Mouse (Mus musculus) retina, postnatal 1 day (tissue): ENCODE measurements at regions not wholly inside any gene's neighbourhood (a gene's known extent, or its start where the extent isn't known, plus 50 kb on each side); places are given as distances from the start of the nearest gene placed in this dataset.
A peak's percentile ranks its signal among the peaks of the same experiment; 100 is the strongest.
"Not testable (repeated sequence)": the region's sequence is repeated elsewhere in the genome, so short reads cannot be mapped to it uniquely, and the experiment has no call there.

ENCODE experiments used
- DNase-seq: peaks from one replicate; pipeline ENCODE4 v3.0.0-alpha.2; 2012

- peak; percentile 40 for DNase-seq
Observed at GRCm38 (mm10) chr8:26770424-26770886, 206.7 kb upstream of the Zfp703 start.

DNA sequence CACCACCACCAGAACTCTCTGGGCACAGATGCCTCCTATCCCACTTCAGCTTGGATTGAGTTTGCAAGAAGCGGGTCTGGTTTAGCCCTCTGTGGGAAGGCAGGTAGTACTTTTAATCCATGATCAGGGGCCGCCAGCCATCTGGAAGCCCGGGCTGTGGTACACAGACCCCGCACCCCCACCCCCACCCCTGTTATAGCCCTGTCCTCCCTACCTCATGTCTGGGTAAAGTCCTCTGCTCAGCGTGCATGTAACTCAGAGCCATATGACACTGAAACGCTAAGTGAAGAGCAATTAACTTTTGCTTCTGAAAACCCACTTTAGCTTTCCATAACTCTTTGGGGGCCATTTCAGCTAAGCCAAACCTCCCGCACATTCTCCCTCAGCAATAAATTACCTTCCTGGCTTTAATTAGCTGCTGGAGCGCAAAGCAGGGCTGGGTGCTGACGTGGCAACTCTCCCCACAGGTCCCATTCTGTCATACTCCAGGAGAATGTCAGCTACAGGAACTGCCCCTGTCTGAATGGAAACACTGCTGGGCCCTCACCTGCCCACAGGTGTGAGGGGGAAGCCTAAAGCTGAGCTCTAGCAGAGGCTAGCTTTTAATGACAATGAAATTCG is 198.1 kb upstream of the Zfp703 start:
- DNase-seq = no peak

DNA sequence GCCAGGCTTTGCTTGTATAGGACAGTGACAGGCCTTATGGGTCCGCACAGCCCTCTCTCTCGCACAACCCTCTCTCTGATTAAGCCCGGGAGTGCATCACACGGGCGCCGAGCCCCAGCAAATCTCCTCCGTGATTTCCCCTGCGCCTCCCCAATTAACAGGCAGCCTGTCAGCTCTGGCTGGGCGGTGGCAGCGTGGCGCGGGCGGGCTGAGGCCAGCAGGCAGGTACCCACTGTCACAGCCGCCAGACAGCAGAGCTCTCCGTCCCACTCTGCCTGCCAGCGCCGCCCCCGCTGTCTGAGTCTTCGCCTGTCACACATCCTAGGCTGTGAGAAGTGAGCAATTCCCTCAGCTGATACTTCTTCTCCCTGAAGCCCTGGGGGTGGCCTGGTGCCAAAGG is 196.6 kb upstream of the Zfp703 start:
- peak; percentile 61 for DNase-seq

DNA sequence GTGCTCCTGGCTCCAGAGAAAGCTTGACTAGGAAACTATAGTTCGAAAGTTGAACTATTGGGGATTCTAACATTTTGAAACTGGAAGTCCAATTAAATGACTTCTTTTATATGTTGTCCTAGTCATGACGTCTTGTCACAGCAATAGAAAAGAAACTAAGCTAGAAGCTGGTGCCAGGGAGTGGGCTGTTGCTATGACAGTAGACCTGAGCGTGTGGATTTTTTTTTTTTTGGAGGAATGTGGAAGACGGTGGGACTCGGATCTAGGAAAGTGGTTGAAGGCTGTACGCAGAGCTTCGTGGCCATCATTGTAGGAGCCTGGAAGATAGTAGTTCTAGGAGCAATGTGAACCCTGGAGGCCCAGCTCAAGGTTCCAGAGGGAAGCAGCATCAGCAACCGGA is 194.2 kb upstream of the Zfp703 start:
- not testable (repeated sequence) for DNase-seq

DNA sequence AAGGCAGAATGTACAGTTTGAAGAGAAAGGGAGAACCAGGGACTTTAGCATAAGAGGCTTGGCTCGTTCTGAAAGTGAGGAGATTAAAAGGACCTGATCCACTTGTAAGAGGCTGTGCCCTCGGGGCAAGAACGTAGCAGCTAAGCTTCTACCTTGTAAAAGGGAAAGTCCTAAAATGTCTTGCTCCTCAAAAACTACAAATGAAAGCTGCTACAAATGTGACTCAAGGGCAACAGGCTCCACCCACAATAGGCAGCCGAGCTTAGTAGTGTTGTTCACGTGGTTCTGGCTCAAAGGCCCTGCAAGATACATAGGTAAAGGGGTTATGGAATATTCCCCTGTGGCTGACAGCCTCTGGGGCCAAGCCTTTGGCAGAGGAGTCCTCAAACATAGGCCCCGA is 192.7 kb upstream of the Zfp703 start:
- DNase-seq = no peak

DNA sequence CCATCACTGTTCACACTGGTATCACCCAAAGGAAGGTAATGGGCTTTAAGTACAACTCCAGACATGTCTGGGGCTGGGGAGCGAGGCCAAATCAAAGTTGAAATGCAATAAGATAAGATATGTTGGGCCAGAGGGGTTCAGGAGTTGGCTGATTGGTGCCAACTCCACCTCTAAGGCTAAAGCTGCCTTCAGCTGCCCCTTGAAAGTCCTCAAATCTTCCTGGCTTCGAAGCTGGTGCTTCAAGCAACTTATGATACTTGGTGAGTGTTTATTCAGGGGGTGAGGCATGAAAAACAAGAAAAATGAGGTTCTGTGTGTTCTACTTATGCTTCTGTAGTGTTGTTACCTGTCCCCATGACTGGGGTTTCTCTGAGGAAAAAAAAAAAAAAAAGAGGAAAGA is 185.3 kb upstream of the Zfp703 start:
- no peak for DNase-seq

DNA sequence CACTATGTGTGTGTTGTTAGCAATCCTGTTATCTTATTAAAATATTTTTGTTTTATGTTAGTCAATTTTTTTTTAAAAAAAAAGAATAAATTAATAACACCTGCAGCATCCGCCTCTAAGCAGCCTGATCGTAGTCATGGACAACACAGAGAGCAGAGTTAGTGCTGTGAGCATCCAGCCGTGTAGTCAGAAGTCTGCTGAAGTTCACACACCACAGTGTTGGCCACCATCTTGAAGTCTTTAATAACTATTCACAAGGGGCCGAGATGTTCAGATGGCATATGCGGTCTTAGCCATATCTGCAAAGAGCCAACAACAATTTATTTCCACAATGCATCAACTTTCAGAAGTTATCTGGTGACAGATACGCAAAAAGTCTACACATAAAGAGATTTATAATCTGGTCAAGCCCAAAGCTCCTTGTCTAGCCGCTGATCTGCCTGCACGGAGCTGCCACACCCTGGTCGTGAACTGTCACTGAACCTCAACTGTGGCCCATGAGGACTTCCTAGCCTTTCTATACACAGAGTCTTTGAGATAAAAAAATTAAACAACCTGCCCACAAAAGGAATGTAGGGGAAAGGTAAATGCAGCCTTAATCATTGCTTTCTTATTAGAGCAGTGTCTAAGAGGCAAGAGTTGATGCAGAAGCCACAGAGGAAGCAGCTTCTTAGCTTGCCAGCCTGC is 183.4 kb upstream of the Zfp703 start:
- no peak for DNase-seq

DNA sequence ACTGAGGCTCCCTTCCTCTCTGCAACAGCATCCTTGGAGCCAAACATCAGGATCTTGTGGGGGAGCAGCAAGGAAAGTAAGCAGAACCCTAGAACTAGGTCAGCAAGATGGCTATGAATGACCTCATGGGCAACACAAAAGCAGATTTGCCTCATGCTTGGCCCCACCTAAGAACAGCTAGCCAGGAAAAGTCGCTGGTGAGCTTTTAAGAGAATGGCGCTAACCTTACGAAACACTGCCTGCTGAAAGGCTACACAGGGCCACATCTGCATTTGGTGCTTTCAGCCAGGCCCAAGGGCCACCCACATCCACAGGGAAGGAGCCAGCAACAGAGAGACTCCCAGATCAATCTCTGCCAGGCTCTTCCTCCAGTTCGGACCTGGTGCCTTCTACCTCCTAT is 182.7 kb upstream of the Zfp703 start:
- no peak for DNase-seq

GRCm38 (mm10) chr8:26795616-26796015 is 181.5 kb upstream of the Zfp703 start:
- no peak for DNase-seq

- DNase-seq = no peak
Observed at GRCm38 (mm10) chr8:26799814-26800213, 177.3 kb upstream of the Zfp703 start.

DNA sequence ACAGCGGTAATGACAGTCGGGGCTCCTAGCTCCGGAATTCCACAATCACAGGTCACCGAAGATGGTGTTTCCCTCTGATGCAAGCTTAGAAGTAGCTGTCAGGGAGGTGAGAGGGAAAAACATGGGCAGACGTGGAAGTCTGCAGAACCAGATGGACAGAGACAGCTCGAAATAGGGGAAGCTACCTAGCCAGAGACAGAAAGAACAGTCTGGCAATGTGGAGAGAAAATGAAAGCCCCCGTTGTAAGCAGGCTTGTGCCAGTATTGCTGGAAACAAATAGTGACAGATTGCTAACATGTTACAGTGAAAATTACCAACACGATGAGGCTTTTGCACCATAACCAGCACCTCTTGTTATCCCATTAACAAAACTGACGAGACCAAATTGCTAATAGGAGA is 173.0 kb upstream of the Zfp703 start:
- DNase-seq = no peak

DNA sequence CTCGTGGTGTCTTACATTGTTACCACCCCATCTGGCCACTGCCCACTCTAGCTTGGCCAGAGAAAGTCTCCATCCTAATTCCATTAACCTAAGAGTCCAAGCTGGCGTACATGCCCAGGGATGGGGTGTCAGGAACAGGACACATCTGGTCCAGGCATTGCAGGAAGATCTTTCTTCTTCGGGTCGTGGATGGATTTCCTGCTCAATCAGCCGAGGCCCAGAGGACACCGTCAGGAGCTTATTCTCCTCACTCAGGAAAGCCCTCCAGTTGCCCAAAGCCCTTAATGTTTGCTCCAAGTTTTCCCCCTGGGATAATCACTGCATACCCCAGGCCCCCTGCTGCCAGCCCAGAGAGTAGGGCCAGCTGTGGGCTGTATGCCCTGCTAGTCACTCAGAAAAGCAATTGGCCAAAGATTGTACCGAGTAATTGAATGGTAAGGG is 172.2 kb upstream of the Zfp703 start:
- DNase-seq = peak; percentile 29

DNA sequence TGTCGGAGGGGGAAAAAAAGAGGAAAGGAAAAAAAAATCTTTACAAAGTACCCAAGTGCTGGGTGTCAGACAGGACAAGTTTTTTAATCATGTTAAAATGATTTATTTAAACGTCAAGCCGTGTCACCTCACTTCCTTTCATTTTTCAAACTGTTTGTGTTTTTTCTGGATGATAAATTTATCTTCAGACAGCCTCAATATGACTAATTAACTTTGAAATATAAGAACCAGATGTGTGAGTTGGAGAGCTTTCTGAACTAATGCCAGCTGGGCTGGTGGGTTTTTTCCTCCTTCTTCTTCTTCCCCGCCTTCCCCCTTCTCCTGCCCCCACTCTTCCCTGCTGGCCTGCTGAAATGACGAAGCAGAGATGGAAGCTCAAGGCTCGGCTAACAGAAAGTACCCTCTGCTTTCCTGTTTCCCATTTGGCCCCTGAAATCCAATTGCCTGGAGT is 171.7 kb upstream of the Zfp703 start:
- no peak for DNase-seq

GRCm38 (mm10) chr8:26808111-26808651 is 168.9 kb upstream of the Zfp703 start:
- peak; percentile 27 for DNase-seq

DNA sequence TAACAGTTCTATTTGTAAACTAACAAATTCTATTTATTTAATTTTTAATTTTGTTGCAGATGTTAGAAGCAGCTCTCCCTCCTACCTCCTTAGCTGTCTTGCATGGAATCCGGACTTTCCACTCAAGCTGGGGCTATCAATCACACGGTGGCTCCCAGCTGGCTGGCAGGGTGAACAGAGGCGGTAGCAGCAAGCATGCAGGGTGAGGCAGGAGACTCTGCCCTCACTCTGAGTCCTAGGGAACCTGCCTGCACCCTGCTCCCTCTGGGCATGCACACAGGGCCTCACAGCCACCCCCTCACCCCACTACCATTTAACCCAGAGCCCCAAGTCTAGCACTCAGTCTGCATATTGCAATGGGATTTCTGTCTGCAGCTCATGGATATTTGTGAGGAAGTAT is 168.4 kb upstream of the Zfp703 start:
- no peak for DNase-seq

DNA sequence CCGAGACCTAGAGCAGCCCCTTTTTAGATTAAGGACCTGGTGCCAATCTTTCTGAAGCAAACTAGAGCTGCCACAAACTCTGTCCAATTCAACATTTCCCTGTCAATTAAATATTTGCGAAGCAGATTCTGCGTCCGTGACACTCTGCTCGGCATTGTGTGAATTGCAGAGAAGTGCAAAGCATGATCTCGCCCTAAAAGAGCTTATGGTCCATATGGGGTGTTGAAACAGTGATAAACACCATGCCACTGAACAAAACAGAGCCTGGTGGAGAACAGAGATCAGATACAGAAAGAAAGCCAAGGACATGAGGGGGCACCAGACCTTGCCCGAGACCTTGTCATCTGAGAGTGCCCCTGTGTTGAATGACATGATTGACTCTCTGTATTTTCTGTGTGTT is 167.2 kb upstream of the Zfp703 start:
- DNase-seq = no peak

GRCm38 (mm10) chr8:26811533-26812236 is 165.4 kb upstream of the Zfp703 start:
- DNase-seq = no peak

DNA sequence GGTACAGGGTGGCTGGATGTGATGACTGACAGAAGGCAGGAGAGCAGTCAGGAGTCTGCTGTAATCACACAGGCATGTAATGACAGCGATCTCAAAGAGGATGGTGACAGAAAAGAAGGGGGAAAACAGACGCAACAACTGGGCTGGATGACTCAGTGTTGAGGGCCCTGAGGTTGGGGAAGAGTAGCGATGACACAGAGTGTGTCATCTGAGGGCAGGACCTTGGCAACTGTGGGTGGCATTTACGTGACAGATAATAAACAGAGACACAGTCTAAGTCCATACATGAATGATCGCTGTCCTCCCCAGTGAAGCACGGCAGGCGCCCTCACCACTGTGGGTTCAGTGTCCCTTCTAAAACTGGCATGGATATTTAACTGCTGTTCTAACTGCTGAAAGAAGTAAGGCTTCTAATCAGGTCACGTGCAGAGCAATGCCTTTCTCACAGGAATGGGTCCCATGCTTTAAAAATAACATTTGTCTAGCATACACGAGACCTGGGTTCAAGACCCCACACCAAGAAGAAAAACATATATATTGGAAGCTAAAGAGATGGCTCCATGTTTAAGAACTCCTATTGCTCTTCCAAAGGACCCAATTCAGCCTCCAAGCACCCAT is 163.8 kb upstream of the Zfp703 start:
- no peak for DNase-seq

DNA sequence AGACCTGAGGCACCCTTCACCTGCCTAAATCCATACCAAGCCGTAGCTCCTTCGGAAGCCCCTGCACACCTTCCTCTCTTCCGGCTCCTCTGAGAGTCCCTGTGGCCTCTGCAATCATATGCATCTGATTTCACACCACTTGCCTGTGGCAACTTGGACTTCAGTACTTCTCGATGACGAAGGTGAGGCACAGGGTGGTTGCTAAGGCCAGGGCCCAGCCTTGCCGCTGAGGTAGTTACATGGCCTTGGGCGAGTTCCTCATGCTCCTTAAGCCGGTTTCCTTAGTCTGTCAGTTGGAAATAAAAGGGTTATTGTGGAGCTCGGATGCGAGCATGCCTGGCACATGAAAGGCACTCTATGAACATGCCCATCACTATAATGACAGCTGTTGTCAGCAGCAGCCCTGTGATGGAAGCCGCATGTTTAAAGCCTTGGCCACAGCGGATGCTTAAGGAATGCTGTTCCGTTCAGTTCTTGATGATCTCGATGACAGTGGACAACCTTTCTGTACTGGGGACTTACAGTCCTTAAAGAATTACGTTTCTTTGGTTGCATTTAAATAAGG is 162.0 kb upstream of the Zfp703 start:
- DNase-seq = peak; percentile 48

GRCm38 (mm10) chr8:26816977-26817376 is 160.1 kb upstream of the Zfp703 start:
- no peak for DNase-seq

GRCm38 (mm10) chr8:26824189-26824941 is 152.8 kb upstream of the Zfp703 start:
- no peak for DNase-seq

- no peak for DNase-seq
Observed at GRCm38 (mm10) chr8:26828311-26828909, 148.7 kb upstream of the Zfp703 start.
